Comparison of ENCODE assay signal across 12 mouse cellular contexts in genomic region chr14:22494866-22495265, GRCm38 (mm10).
DNase-seq lines count a peak whose midpoint lies in the region; ATAC-seq and TF ChIP-seq lines count a peak whose summit lies in the region.
"Had no signal": no experiment of that assay in that cellular context is flagged by ENCODE, and none has a peak within 500 bp of the region (broad histone marks: within the 10 kb centered on the region; RNA-seq: fewer than 3 reads in every experiment).

No protein-coding gene starts in this region.

- DNase-seq in kidney, postnatal 10 days: peak; percentile 7
- DNase-seq in kidney, adult 2 months: no peak
- DNase-seq in embryo, embryonic 10.5 days (ENCODE audit: low spot score): peak; percentile 79
- DNase-seq in hindbrain, postnatal 0 days (ENCODE audit: low spot score): peak; percentile 8
- no peak for DNase-seq in liver, embryonic 11.5 days (ENCODE audit: low spot score)
- no peak for DNase-seq in cerebellum, adult 11 months
- DNase-seq: cerebellum, adult 9-11 months; kidney, adult 11 months; right cerebral cortex, postnatal 4 days had no signal

- no peak overlapping the region for H3K9ac ChIP-seq in hindbrain, postnatal 0 days (replicated peaks; ENCODE audit: low read length)
- H3K9ac ChIP-seq in neural tube, embryonic 14.5 days (replicated peaks; ENCODE audit: low read depth, low read length): no peak overlapping the region
- H3K9ac ChIP-seq in liver, embryonic 11.5 days (ENCODE audit: low read depth, low read length): no peak overlapping the region
- H3K9ac ChIP-seq: liver, embryonic 15.5 days had no signal

- H3K4me3 ChIP-seq in kidney, adult 2 months (ENCODE audit: insufficient read depth, low read depth, low read length): no peak overlapping the region
- no peak overlapping the region for H3K4me3 ChIP-seq in hindbrain, postnatal 0 days (ENCODE audit: low read length)
- no peak overlapping the region for H3K4me3 ChIP-seq in neural tube, embryonic 14.5 days (ENCODE audit: low read depth, low read length)
- no peak overlapping the region for H3K4me3 ChIP-seq in liver, embryonic 11.5 days (ENCODE audit: low read depth, low read length)
- H3K4me3 ChIP-seq: layer of hippocampus, adult 2 months; liver, embryonic 15.5 days had no signal

- no peaks in the 10 kb centered on the region for H3K9me3 ChIP-seq in hindbrain, postnatal 0 days (ENCODE audit: low read length)
- H3K9me3 ChIP-seq in neural tube, embryonic 14.5 days (ENCODE audit: control insufficient read depth, low read length): no peaks in the 10 kb centered on the region
- H3K9me3 ChIP-seq in liver, embryonic 11.5 days (ENCODE audit: control insufficient read depth, low read length): no peaks in the 10 kb centered on the region
- H3K9me3 ChIP-seq: liver, embryonic 15.5 days had no signal

- no peak for TF ChIP-seq POLR2A in kidney, adult 2 months (IDR thresholded peaks at IDR 0.05; ENCODE audit: low read depth, low read length)

- TF ChIP-seq CTCF in kidney, adult 2 months (conservative IDR thresholded peaks at IDR 0.05; ENCODE audit: insufficient read depth, insufficient read length, low read depth, low read length): no peak
- no peak for TF ChIP-seq CTCF in hindbrain, postnatal 0 days (IDR thresholded peaks at IDR 0.05; ENCODE audit: low read depth)

- no peaks in the 10 kb centered on the region for H3K36me3 ChIP-seq in kidney, adult 2 months (ENCODE audit: control insufficient read depth, insufficient read depth, low read length)
- no peaks in the 10 kb centered on the region for H3K36me3 ChIP-seq in hindbrain, postnatal 0 days (ENCODE audit: insufficient read depth, low read length)
- H3K36me3 ChIP-seq in neural tube, embryonic 14.5 days (ENCODE audit: control insufficient read depth, insufficient read depth, low read length): no peaks in the 10 kb centered on the region
- no peaks in the 10 kb centered on the region for H3K36me3 ChIP-seq in liver, embryonic 11.5 days (ENCODE audit: control insufficient read depth, insufficient read depth, low read length)
- H3K36me3 ChIP-seq: liver, embryonic 15.5 days had no signal

- no peak overlapping the region for H3K27ac ChIP-seq in kidney, adult 2 months (ENCODE audit: insufficient read depth, low read depth, low read length)
- H3K27ac ChIP-seq in hindbrain, postnatal 0 days: no peak overlapping the region
- H3K27ac ChIP-seq in neural tube, embryonic 14.5 days (ENCODE audit: low read depth, low read length): no peak overlapping the region; the same call in 1 of the 2 replicates
- no peak overlapping the region for H3K27ac ChIP-seq in liver, embryonic 11.5 days (ENCODE audit: low read depth, low read length)
- H3K27ac ChIP-seq: layer of hippocampus, adult 2 months; liver, embryonic 15.5 days had no signal

- no peaks in the 10 kb centered on the region for H3K27me3 ChIP-seq in kidney, adult 2 months (replicated peaks; ENCODE audit: control insufficient read depth, insufficient read depth, low read length)
- no peaks in the 10 kb centered on the region for H3K27me3 ChIP-seq in hindbrain, postnatal 0 days (ENCODE audit: insufficient read depth, low read length)
- no peaks in the 10 kb centered on the region for H3K27me3 ChIP-seq in neural tube, embryonic 14.5 days (ENCODE audit: control insufficient read depth, insufficient read depth, low read length)
- no peaks in the 10 kb centered on the region for H3K27me3 ChIP-seq in liver, embryonic 11.5 days (replicated peaks; ENCODE audit: control insufficient read depth, insufficient read depth, low read length)
- H3K27me3 ChIP-seq: liver, embryonic 15.5 days had no signal

- no peak overlapping the region for H3K4me2 ChIP-seq in hindbrain, postnatal 0 days (ENCODE audit: low read depth, low read length)
- H3K4me2 ChIP-seq in neural tube, embryonic 14.5 days (ENCODE audit: low read depth, low read length): no peak overlapping the region
- H3K4me2 ChIP-seq in liver, embryonic 11.5 days: no peak overlapping the region
- H3K4me2 ChIP-seq: liver, embryonic 15.5 days had no signal

- no peak for ATAC-seq in hindbrain, postnatal 0 days
- ATAC-seq in neural tube, embryonic 14.5 days (ENCODE audit: low read depth): peak; percentile 11; the same call in 1 of the 2 replicates
- ATAC-seq in liver, embryonic 11.5 days (replicated peaks; ENCODE audit: low FRiP score): no peak

- H3K4me1 ChIP-seq in kidney, adult 2 months (ENCODE audit: control insufficient read depth, insufficient read depth, low read length): peaks cover 8% of the 10 kb centered on the region
- H3K4me1 ChIP-seq in hindbrain, postnatal 0 days (ENCODE audit: insufficient read depth, low read length): no peaks in the 10 kb centered on the region
- H3K4me1 ChIP-seq in neural tube, embryonic 14.5 days (ENCODE audit: control insufficient read depth, insufficient read depth, low read length): no peaks in the 10 kb centered on the region
- H3K4me1 ChIP-seq in liver, embryonic 11.5 days (replicated peaks; ENCODE audit: control insufficient read depth, insufficient read depth, low read length): no peaks in the 10 kb centered on the region
- H3K4me1 ChIP-seq: liver, embryonic 15.5 days had no signal

- 76% methylated on average over 10 of the region's 10 CpGs for WGBS in kidney, adult 2 months
- WGBS in hindbrain, postnatal 0 days: 18% methylated on average over 10 of the region's 10 CpGs
- WGBS in neural tube, embryonic 14.5 days: 17% methylated on average over 10 of the region's 10 CpGs
- 50% methylated on average over 10 of the region's 10 CpGs for WGBS in liver, embryonic 11.5 days

Comparison
In these comparisons a context has a peak if more than half of its experiments do, and no peak if none do; other contexts are left out.
1. DNase-seq: peak in kidney, postnatal 10 days (single experiment), embryo, embryonic 10.5 days (single experiment) and hindbrain, postnatal 0 days (single experiment); none in kidney, adult 2 months (single experiment), liver, embryonic 11.5 days (single experiment) and cerebellum, adult 11 months (single experiment).